Mouse (Mus musculus): ENCODE measurements around the gene Rxylt1. TPM values are rescaled to one million over a fixed set of nuclear protein-coding genes. Genes with fewer than 3 reads are reported as not detected.

Rxylt1 gene
- polyA plus RNA-seq, 1 experiment from 2014 or later = 45.6 TPM

- H3K9ac ChIP-seq (replicated peaks; ENCODE audit: low read depth, low read length) = no peak overlapping the region
- no peaks in the 10 kb centered on the region for H3K4me1 ChIP-seq (ENCODE audit: control insufficient read depth, insufficient read depth, low read length)
- 85% methylated on average over 5 of the region's 5 CpGs for WGBS
- H3K4me2 ChIP-seq (ENCODE audit: low read depth, low read length) = no peak overlapping the region
- H3K27ac ChIP-seq (ENCODE audit: low read depth, low read length) = no peak overlapping the region
- no peaks in the 10 kb centered on the region for H3K36me3 ChIP-seq (ENCODE audit: control insufficient read depth, insufficient read depth, low read length)
- ATAC-seq (ENCODE audit: low read depth) = no peak
- H3K27me3 ChIP-seq (ENCODE audit: control insufficient read depth, insufficient read depth, low read length) = no peaks in the 10 kb centered on the region
- H3K4me3 ChIP-seq (ENCODE audit: low read depth, low read length) = no peak overlapping the region
- H3K9me3 ChIP-seq (ENCODE audit: control insufficient read depth, low read length) = no peaks in the 10 kb centered on the region
These were observed 5.5 kb upstream of the Rxylt1 start for GRCm38 (mm10) chr10:122102675-122103074.

GRCm38 (mm10) chr10:122096462-122096979 lies 650 bp downstream of the Rxylt1 start:
- Histone ChIP-seq H3K36me3 (ENCODE audit: control insufficient read depth, insufficient read depth, low read length) (no peaks in the 10 kb centered on the region), H3K9ac (replicated peaks; ENCODE audit: low read depth, low read length) (peak overlapping the region; percentile 84), H3K9me3 (ENCODE audit: control insufficient read depth, low read length) (no peaks in the 10 kb centered on the region), H3K27ac (ENCODE audit: low read depth, low read length) (peak overlapping the region; percentile 86), H3K4me3 (ENCODE audit: low read depth, low read length) (peak overlapping the region; percentile 76), H3K27me3 (ENCODE audit: control insufficient read depth, insufficient read depth, low read length) (no peaks in the 10 kb centered on the region), H3K4me2 (ENCODE audit: low read depth, low read length) (peak overlapping the region; percentile 85), H3K4me1 (ENCODE audit: control insufficient read depth, insufficient read depth, low read length) (peaks cover 11% of the 10 kb centered on the region; the same call in 1 of the 2 replicates)
- peak; percentile 83 for ATAC-seq (ENCODE audit: low read depth)
- WGBS = 0% methylated on average over 48 of the region's 48 CpGs

DNA sequence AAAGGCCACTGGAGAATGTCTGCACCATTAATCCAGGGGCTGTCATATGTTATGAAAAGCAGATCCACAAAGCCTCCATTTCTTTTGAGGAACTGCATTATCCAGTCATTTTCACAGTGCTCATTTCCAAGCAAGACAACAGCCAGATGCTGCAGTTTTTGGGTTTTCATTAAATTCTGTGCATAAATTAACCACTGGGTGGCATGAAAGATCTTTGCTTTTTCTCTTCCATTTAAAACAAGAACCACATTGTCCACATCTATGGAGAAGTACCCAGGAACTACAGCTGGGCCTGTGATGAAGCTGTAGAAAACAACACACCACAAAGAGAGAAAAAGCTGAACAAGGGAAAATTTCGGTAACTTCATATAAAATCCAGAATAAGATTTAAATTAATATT lies 6.7 kb downstream of the Rxylt1 start:
- Histone ChIP-seq H3K36me3 (ENCODE audit: control insufficient read depth, insufficient read depth, low read length) (peaks cover 8% of the 10 kb centered on the region), H3K9me3 (ENCODE audit: control insufficient read depth, low read length) (peaks cover 7% of the 10 kb centered on the region), H3K4me3 (ENCODE audit: low read depth, low read length) (no peak overlapping the region), H3K4me1 (ENCODE audit: control insufficient read depth, insufficient read depth, low read length) (peaks cover 5% of the 10 kb centered on the region; the same call in 1 of the 2 replicates), H3K27me3 (ENCODE audit: control insufficient read depth, insufficient read depth, low read length) (no peaks in the 10 kb centered on the region), H3K4me2 (ENCODE audit: low read depth, low read length) (no peak overlapping the region), H3K9ac (replicated peaks; ENCODE audit: low read depth, low read length) (no peak overlapping the region), H3K27ac (ENCODE audit: low read depth, low read length) (no peak overlapping the region)
- WGBS = 100% methylated on average over 1 of the region's 1 CpGs
- ATAC-seq (ENCODE audit: low read depth) = no peak

- ATAC-seq (ENCODE audit: low read depth) = no peak
- Histone ChIP-seq H3K4me1 (ENCODE audit: control insufficient read depth, insufficient read depth, low read length) (no peaks in the 10 kb centered on the region), H3K9me3 (ENCODE audit: control insufficient read depth, low read length) (no peaks in the 10 kb centered on the region), H3K4me3 (ENCODE audit: low read depth, low read length) (no peak overlapping the region), H3K9ac (replicated peaks; ENCODE audit: low read depth, low read length) (no peak overlapping the region), H3K36me3 (ENCODE audit: control insufficient read depth, insufficient read depth, low read length) (no peaks in the 10 kb centered on the region), H3K27ac (ENCODE audit: low read depth, low read length) (no peak overlapping the region), H3K27me3 (ENCODE audit: control insufficient read depth, insufficient read depth, low read length) (no peaks in the 10 kb centered on the region), H3K4me2 (ENCODE audit: low read depth, low read length) (no peak overlapping the region)
- 86% methylated on average over 1 of the region's 1 CpGs for WGBS
These were observed 15.8 kb downstream of the Rxylt1 start for GRCm38 (mm10) chr10:122081352-122081751.

DNA sequence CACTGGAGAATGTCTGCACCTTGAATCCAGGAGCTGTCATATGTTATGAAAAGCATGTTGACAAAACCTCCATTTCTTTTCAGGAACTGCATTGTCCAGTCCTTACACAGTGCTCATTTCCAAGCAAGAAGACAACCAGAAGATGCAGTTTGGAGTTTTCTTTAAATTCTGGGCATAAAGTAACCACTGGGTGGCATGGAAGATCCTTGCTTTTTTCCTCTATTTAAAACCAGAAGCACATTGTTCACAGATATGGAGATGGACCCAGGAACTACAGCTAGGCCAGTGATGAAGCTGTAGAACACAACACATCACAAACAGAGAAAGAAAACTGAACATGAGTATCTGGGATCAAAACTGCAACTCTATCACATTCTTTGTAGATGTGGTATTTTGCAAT lies 28.0 kb downstream of the Rxylt1 start:
- Histone ChIP-seq H3K4me2 (ENCODE audit: low read depth, low read length) (no peak overlapping the region), H3K4me3 (ENCODE audit: low read depth, low read length) (no peak overlapping the region), H3K9ac (replicated peaks; ENCODE audit: low read depth, low read length) (no peak overlapping the region), H3K36me3 (ENCODE audit: control insufficient read depth, insufficient read depth, low read length) (no peaks in the 10 kb centered on the region), H3K4me1 (ENCODE audit: control insufficient read depth, insufficient read depth, low read length) (no peaks in the 10 kb centered on the region), H3K27ac (ENCODE audit: low read depth, low read length) (no peak overlapping the region), H3K9me3 (ENCODE audit: control insufficient read depth, low read length) (no peaks in the 10 kb centered on the region), H3K27me3 (ENCODE audit: control insufficient read depth, insufficient read depth, low read length) (no peaks in the 10 kb centered on the region)
- no peak for ATAC-seq (ENCODE audit: low read depth)

DNA sequence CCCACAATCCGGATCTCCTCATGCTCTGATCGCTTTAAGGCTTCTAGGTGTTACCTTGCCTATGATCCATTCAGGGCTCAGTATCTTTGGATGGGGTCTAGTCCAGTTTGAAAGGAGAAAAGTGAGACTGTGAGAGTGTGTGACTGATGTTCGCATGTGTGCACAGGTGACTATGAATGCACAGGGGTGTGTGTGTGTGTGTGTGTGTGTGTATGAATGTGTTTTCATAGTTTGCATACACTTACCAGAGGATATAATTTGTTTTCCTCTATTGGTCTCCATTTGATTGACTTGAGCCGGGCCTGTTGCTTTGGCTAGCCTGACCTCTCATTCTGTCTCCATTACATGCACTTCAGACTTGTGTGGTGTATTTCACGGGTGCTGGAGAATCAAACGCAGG lies 41.3 kb downstream of the Rxylt1 start:
- WGBS = 90% methylated on average over 6 of the region's 6 CpGs
- H3K9ac ChIP-seq (replicated peaks; ENCODE audit: low read depth, low read length) = no peak overlapping the region
- H3K36me3 ChIP-seq (ENCODE audit: control insufficient read depth, insufficient read depth, low read length) = no peaks in the 10 kb centered on the region
- H3K9me3 ChIP-seq (ENCODE audit: control insufficient read depth, low read length) = no peaks in the 10 kb centered on the region
- H3K27ac ChIP-seq (ENCODE audit: low read depth, low read length) = no peak overlapping the region
- no peak overlapping the region for H3K4me2 ChIP-seq (ENCODE audit: low read depth, low read length)
- no peaks in the 10 kb centered on the region for H3K4me1 ChIP-seq (ENCODE audit: control insufficient read depth, insufficient read depth, low read length)
- no peak for ATAC-seq (ENCODE audit: low read depth)
- H3K27me3 ChIP-seq (ENCODE audit: control insufficient read depth, insufficient read depth, low read length) = no peaks in the 10 kb centered on the region
- no peak overlapping the region for H3K4me3 ChIP-seq (ENCODE audit: low read depth, low read length)

- no peaks in the 10 kb centered on the region for H3K9me3 ChIP-seq (ENCODE audit: control insufficient read depth, low read length)
- H3K9ac ChIP-seq (replicated peaks; ENCODE audit: low read depth, low read length) = no peak overlapping the region
- H3K4me2 ChIP-seq (ENCODE audit: low read depth, low read length) = no peak overlapping the region
- no peak overlapping the region for H3K27ac ChIP-seq (ENCODE audit: low read depth, low read length)
- WGBS = 16% methylated on average over 8 of the region's 8 CpGs
- H3K27me3 ChIP-seq (ENCODE audit: control insufficient read depth, insufficient read depth, low read length) = no peaks in the 10 kb centered on the region
- no peaks in the 10 kb centered on the region for H3K4me1 ChIP-seq (ENCODE audit: control insufficient read depth, insufficient read depth, low read length)
- no peaks in the 10 kb centered on the region for H3K36me3 ChIP-seq (ENCODE audit: control insufficient read depth, insufficient read depth, low read length)
- no peak; the same call in 1 of the 2 replicates for ATAC-seq (ENCODE audit: low read depth)
- H3K4me3 ChIP-seq (ENCODE audit: low read depth, low read length) = no peak overlapping the region
These were observed 42.6 kb downstream of the Rxylt1 start for GRCm38 (mm10) chr10:122054535-122054934.

DNA sequence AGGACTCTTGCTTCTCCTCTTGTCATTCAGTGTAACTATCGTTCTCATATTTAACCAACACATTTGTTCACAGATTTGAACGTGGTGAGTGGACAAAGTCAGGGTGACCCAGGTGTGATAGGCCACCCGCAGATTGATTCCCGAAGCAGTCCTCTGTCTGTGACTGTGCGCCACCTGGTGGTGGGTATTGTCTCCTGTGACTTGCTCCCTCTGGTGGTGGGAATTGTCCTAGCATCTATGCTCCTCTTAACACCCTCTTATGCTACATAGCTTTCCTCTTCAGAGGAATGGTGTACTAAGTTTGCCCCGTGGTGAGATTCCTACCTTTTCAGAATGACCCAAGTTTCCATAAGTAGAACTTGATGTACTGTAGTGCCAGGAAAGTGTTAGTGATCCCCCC lies 45.3 kb downstream of the Rxylt1 start:
- no peak for ATAC-seq (ENCODE audit: low read depth)
- H3K4me3 ChIP-seq (ENCODE audit: low read depth, low read length) = no peak overlapping the region
- no peaks in the 10 kb centered on the region for H3K27me3 ChIP-seq (ENCODE audit: control insufficient read depth, insufficient read depth, low read length)
- no peak overlapping the region for H3K9ac ChIP-seq (replicated peaks; ENCODE audit: low read depth, low read length)
- H3K4me2 ChIP-seq (ENCODE audit: low read depth, low read length) = no peak overlapping the region
- no peaks in the 10 kb centered on the region for H3K4me1 ChIP-seq (ENCODE audit: control insufficient read depth, insufficient read depth, low read length)
- H3K27ac ChIP-seq (ENCODE audit: low read depth, low read length) = no peak overlapping the region
- 39% methylated on average over 6 of the region's 6 CpGs for WGBS
- no peaks in the 10 kb centered on the region for H3K36me3 ChIP-seq (ENCODE audit: control insufficient read depth, insufficient read depth, low read length)
- no peaks in the 10 kb centered on the region for H3K9me3 ChIP-seq (ENCODE audit: control insufficient read depth, low read length)

DNA sequence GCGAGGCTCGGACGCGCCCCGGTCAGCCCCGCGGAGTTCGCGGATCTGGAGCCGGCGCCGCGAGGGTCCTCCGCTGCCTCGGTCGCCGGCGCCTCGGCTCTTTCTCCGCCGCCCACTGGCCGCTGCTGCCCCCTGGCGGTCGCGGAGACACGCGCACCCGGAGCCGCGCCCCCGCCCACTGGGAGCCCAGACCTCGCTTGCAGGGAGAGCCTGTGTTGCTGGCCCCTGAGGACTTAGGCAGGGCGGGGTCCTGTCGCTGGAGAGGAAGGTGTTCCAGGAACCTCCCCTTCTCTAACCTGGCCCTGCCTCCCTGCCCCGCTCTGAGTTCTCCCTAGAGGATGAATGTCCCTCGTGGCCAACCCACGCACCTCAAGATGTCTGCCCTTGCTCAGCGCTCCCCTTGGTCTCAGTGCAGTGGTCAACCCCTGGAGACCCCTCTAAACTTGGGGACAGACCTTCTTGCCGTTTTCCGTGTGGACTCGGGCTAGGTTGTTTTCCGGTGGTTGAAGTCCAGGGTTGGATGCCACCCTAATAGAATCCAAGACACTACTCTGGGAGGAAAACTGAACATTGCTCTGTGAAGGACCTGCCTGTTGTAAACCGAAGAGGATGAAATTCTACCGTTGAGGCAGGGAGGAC lies 49.3 kb downstream of the Rxylt1 start:
- Histone ChIP-seq H3K9me3 (ENCODE audit: control insufficient read depth, low read length) (no peaks in the 10 kb centered on the region), H3K36me3 (ENCODE audit: control insufficient read depth, insufficient read depth, low read length) (no peaks in the 10 kb centered on the region), H3K4me1 (ENCODE audit: control insufficient read depth, insufficient read depth, low read length) (no peaks in the 10 kb centered on the region; the same call in 1 of the 2 replicates), H3K27ac (ENCODE audit: low read depth, low read length) (peak overlapping the region; percentile 93), H3K4me3 (ENCODE audit: low read depth, low read length) (peak overlapping the region; percentile 64), H3K27me3 (ENCODE audit: control insufficient read depth, insufficient read depth, low read length) (no peaks in the 10 kb centered on the region), H3K4me2 (ENCODE audit: low read depth, low read length) (peak overlapping the region; percentile 77; the same call in 1 of the 2 replicates), H3K9ac (replicated peaks; ENCODE audit: low read depth, low read length) (peak overlapping the region; percentile 97)
- peak; percentile 80 for ATAC-seq (ENCODE audit: low read depth)
- WGBS = 13% methylated on average over 43 of the region's 44 CpGs
